ENCODE assay signal across 20 mouse cellular contexts in genomic region chr2:53056556-53056955, GRCm38 (mm10).
A peak's percentile ranks its signal among the peaks of the same experiment; 100 is the strongest.
DNase-seq lines count a peak whose midpoint lies in the region; ATAC-seq lines count a peak whose summit lies in the region.
"Had no signal": no experiment of that assay in that cellular context is flagged by ENCODE, and none has a peak within 500 bp of the region (broad histone marks: within the 10 kb centered on the region; RNA-seq: fewer than 3 reads in every experiment).

No protein-coding gene starts in this region.

- 91% methylated on average over 6 of the region's 6 CpGs for WGBS in embryonic facial prominence, embryonic 10.5 days
- WGBS in intestine, embryonic 16.5 days: 85% methylated on average over 6 of the region's 6 CpGs

- H3K4me3 ChIP-seq in embryonic facial prominence, embryonic 10.5 days: no peak overlapping the region
- H3K4me3 ChIP-seq in intestine, embryonic 16.5 days (ENCODE audit: low read length): no peak overlapping the region
- H3K4me3 ChIP-seq: embryonic facial prominence, embryonic 12.5 days; forebrain, embryonic 15.5 days; heart, embryonic 13.5 days; hindbrain, embryonic 12.5 days had no signal

- H3K4me2 ChIP-seq in intestine, embryonic 16.5 days (ENCODE audit: low read depth, low read length): no peak overlapping the region
- H3K4me2 ChIP-seq: embryonic facial prominence, embryonic 12.5 days; forebrain, embryonic 15.5 days; heart, embryonic 13.5 days; hindbrain, embryonic 12.5 days had no signal

- H3K27ac ChIP-seq in embryonic facial prominence, embryonic 10.5 days (replicated peaks): no peak overlapping the region
- H3K27ac ChIP-seq in intestine, embryonic 16.5 days (ENCODE audit: low read length): no peak overlapping the region
- H3K27ac ChIP-seq: embryonic facial prominence, embryonic 12.5 days; forebrain, embryonic 15.5 days; heart, embryonic 13.5 days; hindbrain, embryonic 12.5 days had no signal

- H3K9me3 ChIP-seq in embryonic facial prominence, embryonic 10.5 days: no peaks in the 10 kb centered on the region
- H3K9me3 ChIP-seq in intestine, embryonic 16.5 days (ENCODE audit: control insufficient read depth, low read length): no peaks in the 10 kb centered on the region
- H3K9me3 ChIP-seq: embryonic facial prominence, embryonic 12.5 days; forebrain, embryonic 15.5 days; heart, embryonic 13.5 days; hindbrain, embryonic 12.5 days had no signal

- H3K4me1 ChIP-seq in embryonic facial prominence, embryonic 10.5 days: peaks cover 15% of the 10 kb centered on the region
- no peaks in the 10 kb centered on the region; the same call in 1 of the 2 replicates for H3K4me1 ChIP-seq in intestine, embryonic 16.5 days (ENCODE audit: control insufficient read depth, insufficient read depth, low read length)
- H3K4me1 ChIP-seq: heart, embryonic 13.5 days; hindbrain, embryonic 12.5 days had no signal

- peak; percentile 21 to 31 for DNase-seq in layer of hippocampus, postnatal 14 days (ENCODE audit: low spot score in 2 of 2)
- DNase-seq in layer of hippocampus, adult 18-20 months (ENCODE audit: low spot score in 2 of 2): no peak
- DNase-seq in cerebellum, adult 9-10 months: peak; percentile 70
- peak; percentile 53 to 62 for DNase-seq in cerebellum, postnatal 25 days
- DNase-seq in embryonic facial prominence, embryonic 10.5 days (ENCODE audit: low spot score): no peak
- DNase-seq: adrenal gland, adult 2 months; adrenal gland, postnatal 25 days; embryo, embryonic 11 days; gastrocnemius, postnatal 36 days; heart, adult 11 months; heart, postnatal 4 days; kidney, adult 18-20 months had no signal

- H3K9ac ChIP-seq in intestine, embryonic 16.5 days (ENCODE audit: low read depth, low read length): no peak overlapping the region
- H3K9ac ChIP-seq: embryonic facial prominence, embryonic 12.5 days; forebrain, embryonic 15.5 days; heart, embryonic 13.5 days; hindbrain, embryonic 12.5 days had no signal

- ATAC-seq in intestine, embryonic 16.5 days: no peak
- ATAC-seq: forebrain, embryonic 15.5 days; hindbrain, embryonic 16.5 days; inflammation-experienced regulatory T-cells, adult 6 months had no signal

- peaks cover 26% of the 10 kb centered on the region for H3K36me3 ChIP-seq in embryonic facial prominence, embryonic 10.5 days (replicated peaks)
- H3K36me3 ChIP-seq in intestine, embryonic 16.5 days (ENCODE audit: control insufficient read depth, insufficient read depth, low read length): no peaks in the 10 kb centered on the region
- H3K36me3 ChIP-seq: heart, embryonic 13.5 days had no signal

- no peaks in the 10 kb centered on the region for H3K27me3 ChIP-seq in embryonic facial prominence, embryonic 10.5 days (replicated peaks; ENCODE audit: low read depth, poor library complexity, severe bottlenecking)
- H3K27me3 ChIP-seq in intestine, embryonic 16.5 days (replicated peaks; ENCODE audit: control insufficient read depth, insufficient read depth, low read length): no peaks in the 10 kb centered on the region
- H3K27me3 ChIP-seq: CH12.LX; embryonic facial prominence, embryonic 12.5 days; forebrain, embryonic 15.5 days; heart, embryonic 13.5 days; hindbrain, embryonic 12.5 days had no signal

Comparison
In these comparisons a context has a peak if more than half of its experiments do, and no peak if none do; other contexts are left out.
1. DNase-seq: peak in layer of hippocampus, postnatal 14 days (2 of 2), cerebellum, adult 9-10 months (single experiment) and cerebellum, postnatal 25 days (2 of 2); none in layer of hippocampus, adult 18-20 months (0 of 2) and embryonic facial prominence, embryonic 10.5 days (single experiment).